Mouse (Mus musculus) neural tube, embryonic 12.5 days (tissue): Measurements from ENCODE around the gene Eif4a1. TPM values are rescaled to one million over a fixed set of nuclear protein-coding genes. Genes with fewer than 3 reads are reported as not detected.

Experiments
- ATAC-seq: fragments of 200-750 bp; cut with Nextera tagmentation; 2 replicates; pipeline ENCODE4 v1.8.0; 2017; ENCODE audit warnings: low read depth, mild to moderate bottlenecking, moderate TSS enrichment, moderate library complexity; ENCODE audit not compliant: low FRiP score
- H3K27ac ChIP-seq: fragments of 300-500 bp; sonication (generic); 2 replicates; pipeline ENCODE4 v1.5.1; 2016
- H3K27me3 ChIP-seq: fragments of 300-500 bp; sonication (generic); replicated peaks from 2 replicates; pipeline ENCODE4 v1.6.1; 2016; ENCODE audit warnings: mild to moderate bottlenecking
- H3K36me3 ChIP-seq: fragments of 300-500 bp; sonication (generic); 2 replicates; pipeline ENCODE4 v1.6.1; 2016; ENCODE audit warnings: mild to moderate bottlenecking
- H3K4me1 ChIP-seq: fragments of 300-500 bp; sonication (generic); 2 replicates; pipeline ENCODE4 v1.6.1; 2016
- H3K4me2 ChIP-seq: fragments of 300-500 bp; sonication (generic); replicated peaks from 2 replicates; pipeline ENCODE4 v1.6.1; 2016; ENCODE audit warnings: mild to moderate bottlenecking
- H3K4me3 ChIP-seq: fragments of 300-500 bp; sonication (generic); 2 replicates; pipeline ENCODE4 v1.5.1; 2016
- H3K9ac ChIP-seq: fragments of 300-500 bp; sonication (generic); 2 replicates; pipeline ENCODE4 v1.6.1; 2016; ENCODE audit warnings: mild to moderate bottlenecking
- H3K9me3 ChIP-seq: fragments of 300-500 bp; sonication (generic); 2 replicates; pipeline ENCODE4 v1.6.1; 2016; ENCODE audit warnings: mild to moderate bottlenecking
- WGBS: fragments of 180-500 bp; shearing (Covaris S2); methylation state at CpG from one replicate; pipeline ENCODE4 v1.1.7; 2016; 5-methylcytosine and 5-hydroxymethylcytosine counted together
- polyA plus RNA-seq: library from polyadenylated mRNA; unstranded; fragments of >200 nt; fragmentation: Nextera tagmentation; extraction: Ambion mirVana; gene quantifications from 2 replicates; pipeline ENCODE4 v1.2.1, GENCODE M21; 2016

Eif4a1 gene
- 598 and 684 TPM in 2 replicates for polyA plus RNA-seq

DNA sequence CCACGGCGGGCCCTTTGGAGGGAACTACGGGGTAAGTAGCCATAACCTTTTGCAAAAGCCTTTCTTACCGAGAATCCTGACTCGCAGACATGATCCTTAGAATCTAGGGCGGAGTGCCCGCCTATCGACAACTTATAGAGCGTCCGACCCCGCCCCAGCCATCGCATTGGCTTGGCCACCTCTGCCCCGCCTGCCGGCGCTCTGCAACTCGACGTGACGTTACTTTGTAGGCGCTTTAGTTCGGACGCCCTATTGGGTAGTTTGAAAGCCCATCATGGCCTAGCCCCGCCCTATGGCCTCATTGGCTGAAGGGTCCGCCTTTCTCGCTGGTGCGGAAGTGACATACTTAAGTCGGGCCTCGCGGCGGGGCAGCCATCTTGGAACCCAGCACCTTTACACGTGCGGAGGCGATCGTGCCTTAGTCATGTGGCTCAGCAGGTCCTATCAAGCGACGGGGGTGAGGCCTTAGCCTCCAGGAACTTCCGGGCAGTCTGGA, at the start of gene Eif4a1:
Eif4a1 (minus strand) TSS at position 213 of the 496 bp plus-strand sequence.
- Histone ChIP-seq H3K9ac (peak within 1 kb of the TSS; percentile 99), H3K4me1 (peaks cover 33% of the 10 kb centered on the region), H3K4me3 (peak within 1 kb of the TSS; percentile 99), H3K4me2 (peak within 1 kb of the TSS; percentile 96), H3K27me3 (no peaks in the 10 kb centered on the region), H3K9me3 (no peaks in the 10 kb centered on the region), H3K36me3 (peaks cover 77% of the 10 kb centered on the region), H3K27ac (peak within 1 kb of the TSS; percentile 87)
- WGBS, result under 1% methylated on average over 36 of the region's 36 CpGs
- peak; percentile 96 for ATAC-seq

- no peaks in the 10 kb centered on the region for H3K27me3 ChIP-seq
- H3K4me2 ChIP-seq, result no peak overlapping the region
- WGBS, result 88% methylated on average over 6 of the region's 6 CpGs
- H3K9ac ChIP-seq, result no peak overlapping the region
- no peak overlapping the region for H3K4me3 ChIP-seq
- no peaks in the 10 kb centered on the region for H3K36me3 ChIP-seq
- ATAC-seq, result no peak
- H3K4me1 ChIP-seq, result no peaks in the 10 kb centered on the region
- H3K9me3 ChIP-seq, result no peaks in the 10 kb centered on the region
- no peak overlapping the region for H3K27ac ChIP-seq
These were observed 48.6 kb upstream of the Eif4a1 start for GRCm38 (mm10) chr11:69720852-69721251.

DNA sequence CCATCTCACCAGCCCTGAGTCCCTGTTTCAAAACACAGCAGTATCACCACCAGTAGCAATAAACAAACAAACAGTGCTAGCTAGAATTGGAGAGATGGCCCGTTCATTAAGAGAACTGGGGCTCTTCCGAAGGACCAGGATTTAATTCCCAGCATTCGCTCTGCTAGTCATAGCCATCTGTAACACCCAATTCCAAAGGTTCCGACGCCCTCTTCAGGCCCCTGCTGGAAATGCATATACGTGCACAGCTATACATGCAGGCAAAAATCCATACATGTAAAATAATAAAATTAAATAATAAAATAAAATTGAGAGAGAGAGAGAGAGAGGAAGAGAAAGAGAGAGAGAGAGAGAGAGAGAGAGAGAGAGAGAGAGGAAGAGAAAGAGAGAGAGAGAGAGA, 47.2 kb upstream of the Eif4a1 start:
- Histone ChIP-seq H3K36me3 (no peaks in the 10 kb centered on the region), H3K4me1 (no peaks in the 10 kb centered on the region), H3K27me3 (no peaks in the 10 kb centered on the region), H3K4me2 (no peak overlapping the region), H3K27ac (no peak overlapping the region), H3K4me3 (no peak overlapping the region), H3K9ac (no peak overlapping the region), H3K9me3 (0 out of 2 replicates have a peak, but pooled peaks cover 4% of the 10 kb centered on the region)
- ATAC-seq, result no peak
- WGBS, result 75% methylated on average over 6 of the region's 6 CpGs

GRCm38 (mm10) chr11:69718661-69719060, 46.4 kb upstream of the Eif4a1 start:
- 0 out of 2 replicates have a peak, but pooled peaks cover 4% of the 10 kb centered on the region for H3K9me3 ChIP-seq
- no peaks in the 10 kb centered on the region for H3K36me3 ChIP-seq
- no peaks in the 10 kb centered on the region for H3K27me3 ChIP-seq
- no peak overlapping the region for H3K4me3 ChIP-seq
- WGBS, result 41% methylated on average over 15 of the region's 15 CpGs
- no peak for ATAC-seq
- H3K4me1 ChIP-seq, result no peaks in the 10 kb centered on the region
- H3K9ac ChIP-seq, result peak overlapping the region; percentile 23; the same call in 1 of the 2 replicates
- peak overlapping the region; percentile 24; the same call in 1 of the 2 replicates for H3K4me2 ChIP-seq
- no peak overlapping the region for H3K27ac ChIP-seq

- Histone ChIP-seq H3K36me3 (no peaks in the 10 kb centered on the region), H3K27me3 (no peaks in the 10 kb centered on the region), H3K4me2 (no peak overlapping the region), H3K4me1 (no peaks in the 10 kb centered on the region), H3K9me3 (0 out of 2 replicates have a peak, but pooled peaks cover 4% of the 10 kb centered on the region), H3K27ac (no peak overlapping the region), H3K4me3 (no peak overlapping the region), H3K9ac (no peak overlapping the region)
- 69% methylated on average over 4 of the region's 4 CpGs for WGBS
- no peak for ATAC-seq
These were observed 44.7 kb upstream of the Eif4a1 start for GRCm38 (mm10) chr11:69716953-69717352.

GRCm38 (mm10) chr11:69715929-69716328, 43.7 kb upstream of the Eif4a1 start:
- 27% methylated on average over 5 of the region's 5 CpGs for WGBS
- H3K4me3 ChIP-seq, result no peak overlapping the region
- no peak overlapping the region for H3K9ac ChIP-seq
- no peak overlapping the region for H3K4me2 ChIP-seq
- H3K36me3 ChIP-seq, result no peaks in the 10 kb centered on the region
- H3K4me1 ChIP-seq, result no peaks in the 10 kb centered on the region
- H3K27ac ChIP-seq, result no peak overlapping the region
- 0 out of 2 replicates have a peak, but pooled peaks cover 4% of the 10 kb centered on the region for H3K9me3 ChIP-seq
- H3K27me3 ChIP-seq, result no peaks in the 10 kb centered on the region
- no peak for ATAC-seq

GRCm38 (mm10) chr11:69715482-69715881, 43.3 kb upstream of the Eif4a1 start:
- Histone ChIP-seq H3K27me3 (no peaks in the 10 kb centered on the region), H3K4me3 (no peak overlapping the region), H3K4me2 (no peak overlapping the region), H3K9ac (no peak overlapping the region), H3K9me3 (0 out of 2 replicates have a peak, but pooled peaks cover 4% of the 10 kb centered on the region), H3K36me3 (no peaks in the 10 kb centered on the region), H3K4me1 (no peaks in the 10 kb centered on the region), H3K27ac (no peak overlapping the region)
- 64% methylated on average over 9 of the region's 9 CpGs for WGBS
- no peak for ATAC-seq

- no peaks in the 10 kb centered on the region for H3K27me3 ChIP-seq
- no peak overlapping the region for H3K27ac ChIP-seq
- no peaks in the 10 kb centered on the region for H3K36me3 ChIP-seq
- 80% methylated on average over 18 of the region's 18 CpGs for WGBS
- H3K4me2 ChIP-seq, result no peak overlapping the region
- no peak for ATAC-seq
- no peak overlapping the region for H3K4me3 ChIP-seq
- H3K4me1 ChIP-seq, result no peaks in the 10 kb centered on the region
- H3K9me3 ChIP-seq, result 0 out of 2 replicates have a peak, but pooled peaks cover 4% of the 10 kb centered on the region
- no peak overlapping the region for H3K9ac ChIP-seq
These were observed 42.6 kb upstream of the Eif4a1 start for GRCm38 (mm10) chr11:69714636-69715329.

GRCm38 (mm10) chr11:69712954-69713672, 40.9 kb upstream of the Eif4a1 start:
- Histone ChIP-seq H3K27me3 (no peaks in the 10 kb centered on the region), H3K9me3 (0 out of 2 replicates have a peak, but pooled peaks cover 4% of the 10 kb centered on the region), H3K4me1 (no peaks in the 10 kb centered on the region), H3K36me3 (no peaks in the 10 kb centered on the region), H3K27ac (no peak overlapping the region), H3K9ac (no peak overlapping the region), H3K4me2 (no peak overlapping the region), H3K4me3 (no peak overlapping the region)
- no peak for ATAC-seq
- WGBS, result 85% methylated on average over 20 of the region's 20 CpGs

GRCm38 (mm10) chr11:69711082-69711481, 38.9 kb upstream of the Eif4a1 start:
- Histone ChIP-seq H3K4me3 (no peak overlapping the region), H3K27me3 (no peaks in the 10 kb centered on the region), H3K4me1 (no peaks in the 10 kb centered on the region), H3K36me3 (no peaks in the 10 kb centered on the region), H3K9ac (no peak overlapping the region), H3K9me3 (0 out of 2 replicates have a peak, but pooled peaks cover 4% of the 10 kb centered on the region), H3K4me2 (no peak overlapping the region), H3K27ac (no peak overlapping the region)
- 85% methylated on average over 2 of the region's 2 CpGs for WGBS
- ATAC-seq, result no peak

- H3K36me3 ChIP-seq, result no peaks in the 10 kb centered on the region
- no peak overlapping the region for H3K4me2 ChIP-seq
- no peaks in the 10 kb centered on the region for H3K27me3 ChIP-seq
- ATAC-seq, result no peak
- WGBS, result 77% methylated on average over 3 of the region's 3 CpGs
- no peak overlapping the region for H3K9ac ChIP-seq
- H3K4me3 ChIP-seq, result no peak overlapping the region
- no peaks in the 10 kb centered on the region for H3K4me1 ChIP-seq
- 0 out of 2 replicates have a peak, but pooled peaks cover 3% of the 10 kb centered on the region for H3K9me3 ChIP-seq
- H3K27ac ChIP-seq, result no peak overlapping the region
These were observed 38.2 kb upstream of the Eif4a1 start for GRCm38 (mm10) chr11:69710470-69710869.
